ENCODE assay signal across 23 mouse cellular contexts in the genomic region with DNA sequence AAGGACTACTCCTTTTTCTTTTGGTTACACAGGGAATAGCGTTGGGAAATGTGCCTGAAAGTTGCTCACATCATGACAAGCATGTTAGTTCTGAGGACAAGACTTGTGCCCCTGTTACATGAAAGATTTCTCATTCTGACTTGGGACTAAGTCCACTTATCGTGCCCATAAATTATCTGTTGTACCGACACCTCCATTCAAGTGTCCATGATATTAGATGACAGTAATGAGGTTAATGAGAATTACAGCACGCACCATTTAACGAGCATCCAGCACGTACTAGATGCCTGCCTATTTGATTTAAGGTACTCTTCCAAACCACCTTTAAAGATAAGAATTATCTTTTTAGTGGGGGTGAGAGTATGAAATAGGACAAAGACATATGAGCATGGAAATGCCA.
DNase-seq lines count a peak whose midpoint lies in the region; ATAC-seq lines count a peak whose summit lies in the region.
"Had no signal": no experiment of that assay in that cellular context is flagged by ENCODE, and none has a peak within 500 bp of the region (broad histone marks: within the 10 kb centered on the region; RNA-seq: fewer than 3 reads in every experiment).

No protein-coding gene starts in this region.

- H3K27ac ChIP-seq in midbrain, embryonic 11.5 days (ENCODE audit: low read depth, low read length), result no peak overlapping the region
- no peak overlapping the region for H3K27ac ChIP-seq in midbrain, embryonic 10.5 days (replicated peaks)
- no peak overlapping the region for H3K27ac ChIP-seq in liver, embryonic 12.5 days

- no peak overlapping the region for H3K9ac ChIP-seq in midbrain, embryonic 11.5 days (ENCODE audit: low read length)
- H3K9ac ChIP-seq in liver, embryonic 12.5 days, result no peak overlapping the region

- H3K4me1 ChIP-seq in midbrain, embryonic 11.5 days (ENCODE audit: control insufficient read depth, insufficient read depth, low read length), result no peaks in the 10 kb centered on the region
- H3K4me1 ChIP-seq in midbrain, embryonic 10.5 days, result peaks cover 20% of the 10 kb centered on the region
- H3K4me1 ChIP-seq in liver, embryonic 12.5 days, result no peaks in the 10 kb centered on the region

- WGBS in midbrain, embryonic 11.5 days, result 91% methylated on average over 6 of the region's 6 CpGs
- WGBS in midbrain, embryonic 10.5 days, result 90% methylated on average over 6 of the region's 6 CpGs
- WGBS in liver, embryonic 12.5 days (ENCODE audit: insufficient replicate concordance), result 77% methylated on average over 6 of the region's 6 CpGs

- no peak for ATAC-seq in midbrain, embryonic 11.5 days (ENCODE audit: low FRiP score)
- ATAC-seq in liver, embryonic 12.5 days, result no peak
- ATAC-seq: activated CD4-positive, CD25-positive, alpha-beta regulatory T cell, adult 4 months; CD4-positive, CD25-positive, alpha-beta regulatory T cell, adult 4 months; Patski had no signal

- H3K9me3 ChIP-seq in midbrain, embryonic 11.5 days (ENCODE audit: control insufficient read depth, low read length), result no peaks in the 10 kb centered on the region
- no peaks in the 10 kb centered on the region for H3K9me3 ChIP-seq in midbrain, embryonic 10.5 days (replicated peaks)
- H3K9me3 ChIP-seq in liver, embryonic 12.5 days (replicated peaks), result no peaks in the 10 kb centered on the region
- H3K9me3 ChIP-seq: G1E had no signal

- no peak overlapping the region for H3K4me3 ChIP-seq in midbrain, embryonic 11.5 days (ENCODE audit: low read depth, low read length)
- no peak overlapping the region for H3K4me3 ChIP-seq in midbrain, embryonic 10.5 days
- H3K4me3 ChIP-seq in liver, embryonic 12.5 days, result no peak overlapping the region

- H3K36me3 ChIP-seq in midbrain, embryonic 11.5 days (ENCODE audit: control insufficient read depth, insufficient read depth, low read length), result no peaks in the 10 kb centered on the region
- H3K36me3 ChIP-seq in midbrain, embryonic 10.5 days, result no peaks in the 10 kb centered on the region
- H3K36me3 ChIP-seq in liver, embryonic 12.5 days, result no peaks in the 10 kb centered on the region
- H3K36me3 ChIP-seq: G1E had no signal

- no peaks in the 10 kb centered on the region for H3K27me3 ChIP-seq in midbrain, embryonic 11.5 days (ENCODE audit: control insufficient read depth, insufficient read depth, low read length)
- no peaks in the 10 kb centered on the region for H3K27me3 ChIP-seq in midbrain, embryonic 10.5 days (ENCODE audit: low read depth, poor library complexity, severe bottlenecking)
- no peaks in the 10 kb centered on the region for H3K27me3 ChIP-seq in liver, embryonic 12.5 days (replicated peaks)
- H3K27me3 ChIP-seq: CH12.LX, Patski had no signal

- peak; percentile 72 for DNase-seq in midbrain, embryonic 11.5 days (ENCODE audit: low spot score, missing footprints)
- DNase-seq in midbrain, embryonic 10.5 days (ENCODE audit: low spot score), result no peak
- DNase-seq in Muller cell, postnatal 12 days (ENCODE audit: inconsistent ontology term), result peak; percentile 38
- peak; percentile 68 for DNase-seq in retina, embryonic 14.5 days (ENCODE audit: low spot score)
- peak; percentile 79 for DNase-seq in retina, postnatal 1 day
- DNase-seq in urinary bladder, postnatal 10 days (ENCODE audit: low spot score), result no peak
- no peak for DNase-seq in gastrocnemius, postnatal 25 days
- DNase-seq: adrenal gland, adult 2 months; adrenal gland, adult 8-10 months; adrenal gland, postnatal 10 days; adrenal gland, postnatal 14 days; adrenal gland, postnatal 25 days; adrenal gland, postnatal 36 days; B cell, adult 2 months; cerebellum, adult 11 months; cerebellum, adult 11-12 months; cerebellum, adult 18-20 months had no signal

- H3K4me2 ChIP-seq in midbrain, embryonic 11.5 days, result no peak overlapping the region
- H3K4me2 ChIP-seq in liver, embryonic 12.5 days, result no peak overlapping the region

Comparison
In these comparisons a context has a peak if more than half of its experiments do, and no peak if none do; other contexts are left out.
1. DNase-seq: peak in midbrain, embryonic 11.5 days (single experiment), Muller cell, postnatal 12 days (single experiment), retina, embryonic 14.5 days (single experiment) and retina, postnatal 1 day (single experiment); none in midbrain, embryonic 10.5 days (single experiment), urinary bladder, postnatal 10 days (single experiment) and gastrocnemius, postnatal 25 days (single experiment).